Mouse (Mus musculus) inflammation-experienced regulatory T-cells (primary cell): Measurements from ENCODE around the gene Fmnl3. TPM values are rescaled to one million over a fixed set of nuclear protein-coding genes. Genes with fewer than 3 reads are reported as not detected.

Experiments used
- polyA plus RNA-seq, 2 experiments: library from polyadenylated mRNA; unstranded; fragments of 100-300 nt; shearing (Covaris generic); gene quantifications; one replicate each; pipeline ENCODE4 v1.2.1; 2017

Fmnl3 gene
- 10 to 100 TPM; 50.8 to 74.1 TPM for polyA plus RNA-seq

GRCm38 (mm10) chr15:99370259-99370691 is at the start of gene Fmnl3:
Gene Fmnl3 (minus strand): TSS chr15:99370482.

GRCm38 (mm10) chr15:99392486-99393385 is 22.5 kb upstream of the Fmnl3 start, which contains the start of gene Tmbim6:
Gene Tmbim6 (plus strand): TSS chr15:99392882.

GRCm38 (mm10) chr15:99295484-99295981 is 74.7 kb downstream of the Fmnl3 start, which contains the start of gene Fam186b:
Gene Fam186b (minus strand): TSS chr15:99295888.

DNA sequence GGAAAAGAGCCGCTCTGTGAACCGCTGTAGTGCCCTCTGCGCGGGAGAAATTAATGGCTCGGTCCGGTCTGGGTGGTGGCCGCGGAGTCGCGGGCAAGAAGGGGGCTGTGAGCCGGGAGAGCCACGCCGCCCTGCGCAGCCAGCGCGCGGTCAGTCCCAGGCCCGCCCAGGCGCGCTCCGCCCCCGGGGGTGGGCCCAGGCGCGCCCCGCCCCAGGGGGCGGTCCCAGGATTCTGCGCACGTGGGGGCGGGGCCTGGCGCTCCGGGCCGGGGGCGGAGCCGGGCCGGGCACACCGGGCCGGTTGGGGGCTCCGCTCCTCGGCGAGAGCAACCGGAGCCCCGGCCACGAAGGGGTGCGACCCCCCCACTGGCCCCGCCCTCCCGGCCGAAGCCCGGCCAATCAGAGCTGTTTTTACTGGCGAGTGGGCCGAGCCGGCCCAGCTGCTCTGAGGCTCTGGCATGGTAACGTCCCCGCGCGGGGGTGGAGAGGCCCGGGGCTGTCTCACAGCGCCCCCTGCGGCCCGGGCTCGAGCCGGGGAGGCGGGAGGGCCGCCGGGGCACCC is 75.4 kb downstream of the Fmnl3 start, which contains the start of gene Prpf40b:
Gene Prpf40b, plus strand, starts transcription at position 275 of the 562 bp plus-strand sequence.

Other genes with a start within 250 kb of the Fmnl3 start
- 1 to 10 TPM in 1 of 2 experiments, under 1 TPM in 1; 0.36 to 1.7 TPM for gene Spats2, start 244.6 kb downstream of the Fmnl3 start, polyA plus RNA-seq
- 1 to 10 TPM in 1 of 2 experiments, under 1 TPM in 1; 0.52 to 3.8 TPM for gene Kcnh3, start 145.6 kb downstream of the Fmnl3 start, polyA plus RNA-seq
- 10 to 100 TPM; 90.8 to 91.0 TPM for gene Mcrs1, start 118.5 kb downstream of the Fmnl3 start, polyA plus RNA-seq
- gene Prpf40b, start 75.4 kb downstream of the Fmnl3 start, polyA plus RNA-seq: 10 to 100 TPM; 18.7 to 19.1 TPM
- gene Fam186b, start 74.6 kb downstream of the Fmnl3 start, polyA plus RNA-seq: under 1 TPM; 0.18 to 0.55 TPM
- gene Tmbim6, start 22.4 kb upstream of the Fmnl3 start, polyA plus RNA-seq: 100 to 1,000 TPM; 158 to 161 TPM
- 10 to 100 TPM in 1 of 2 experiments, 1 to 10 TPM in 1; 8.5 to 10.4 TPM for gene Nckap5l, start 87.3 kb upstream of the Fmnl3 start, polyA plus RNA-seq
- 10 to 100 TPM; 22.9 to 25.2 TPM for gene Bcdin3d, start 104.2 kb upstream of the Fmnl3 start, polyA plus RNA-seq
- gene Faim2, start 157.7 kb upstream of the Fmnl3 start, polyA plus RNA-seq: under 1 TPM; 0.17 to 0.23 TPM
- under 1 TPM; 0.18 to 0.86 TPM for gene Aqp2, start 208.6 kb upstream of the Fmnl3 start, polyA plus RNA-seq
- 10 to 100 TPM in 1 of 2 experiments, under 1 TPM in 1; 0.16 to 11.5 TPM for gene Aqp5, start 220.3 kb upstream of the Fmnl3 start, polyA plus RNA-seq
- gene Aqp6, start 230.9 kb upstream of the Fmnl3 start, polyA plus RNA-seq: under 1 TPM in 1 of 2 experiments, not detected in 1; 0.13 TPM